Comparison of ENCODE assay signal across 22 mouse cellular contexts in genomic region chr6:59451348-59451747, GRCm38 (mm10). TPM values are rescaled to one million over a fixed set of nuclear protein-coding genes. Genes with fewer than 3 reads are reported as not detected.
DNase-seq lines count a peak whose midpoint lies in the region.
"Had no signal": no experiment of that assay in that cellular context is flagged by ENCODE, and none has a peak within 500 bp of the region (broad histone marks: within the 10 kb centered on the region; RNA-seq: fewer than 3 reads in every experiment).

No protein-coding gene starts in this region.

- no peak overlapping the region for H3K27ac ChIP-seq in heart, embryonic 10.5 days
- H3K27ac ChIP-seq: hindbrain, embryonic 15.5 days; intestine, embryonic 15.5 days; limb, embryonic 10.5 days; liver, embryonic 13.5 days; lung, embryonic 15.5 days; midbrain, embryonic 12.5 days; neural tube, embryonic 12.5 days had no signal

- peak; percentile 4 for DNase-seq in gastrocnemius, adult 18-20 months (ENCODE audit: low spot score)
- no peak for DNase-seq in gastrocnemius, postnatal 10 days
- peak; percentile 8 for DNase-seq in ovary, postnatal 14 days (ENCODE audit: low spot score)
- DNase-seq in ovary, postnatal 10 days (ENCODE audit: low spot score): no peak
- peak; percentile 34 for DNase-seq in fat pad, adult 2 months (ENCODE audit: extremely low read depth, low read depth, low spot score)
- no peak for DNase-seq in right cerebral cortex, postnatal 36 days (ENCODE audit: low spot score in 2 of 2)
- DNase-seq in heart, embryonic 10.5 days (ENCODE audit: low spot score): no peak
- DNase-seq: cerebellum, postnatal 14 days; gastrocnemius, postnatal 36 days; heart, postnatal 36 days; kidney, postnatal 4 days; layer of hippocampus, adult 9-11 months; liver, embryonic 13.5 days; right cerebral cortex, postnatal 14 days; thymus, adult 2 months had no signal

- no peaks in the 10 kb centered on the region for H3K9me3 ChIP-seq in heart, embryonic 10.5 days
- H3K9me3 ChIP-seq: heart, embryonic 12.5 days; hindbrain, embryonic 15.5 days; intestine, embryonic 15.5 days; limb, embryonic 10.5 days; liver, embryonic 13.5 days; lung, embryonic 15.5 days; midbrain, embryonic 12.5 days; neural tube, embryonic 12.5 days had no signal

- 67% methylated on average over 3 of the region's 3 CpGs for WGBS in heart, embryonic 10.5 days

- no peaks in the 10 kb centered on the region for H3K27me3 ChIP-seq in heart, embryonic 10.5 days (ENCODE audit: insufficient read depth, poor library complexity, severe bottlenecking)
- H3K27me3 ChIP-seq: heart, embryonic 12.5 days; hindbrain, embryonic 15.5 days; intestine, embryonic 15.5 days; liver, embryonic 13.5 days; lung, embryonic 15.5 days; midbrain, embryonic 12.5 days; neural tube, embryonic 12.5 days had no signal

- H3K4me3 ChIP-seq in heart, embryonic 10.5 days: no peak overlapping the region
- H3K4me3 ChIP-seq: heart, embryonic 12.5 days; hindbrain, embryonic 15.5 days; intestine, embryonic 15.5 days; limb, embryonic 10.5 days; liver, embryonic 13.5 days; lung, embryonic 15.5 days; midbrain, embryonic 12.5 days; neural tube, embryonic 12.5 days had no signal

- H3K4me1 ChIP-seq in heart, embryonic 10.5 days: no peaks in the 10 kb centered on the region
- H3K4me1 ChIP-seq: heart, embryonic 12.5 days; hindbrain, embryonic 15.5 days; intestine, embryonic 15.5 days; limb, embryonic 10.5 days; liver, embryonic 13.5 days; lung, embryonic 15.5 days; midbrain, embryonic 12.5 days; neural tube, embryonic 12.5 days had no signal

- no peaks in the 10 kb centered on the region for H3K36me3 ChIP-seq in heart, embryonic 10.5 days
- H3K36me3 ChIP-seq: heart, embryonic 12.5 days; hindbrain, embryonic 15.5 days; intestine, embryonic 15.5 days; limb, embryonic 10.5 days; liver, embryonic 13.5 days; lung, embryonic 15.5 days; midbrain, embryonic 12.5 days; neural tube, embryonic 12.5 days had no signal

RNA-seq across cellular contexts. Expression of gene Gprin3, which starts 25.3 kb away (rescaled TPM):
- under 1 TPM; 0.07 to 0.21 TPM for total RNA-seq in gastrocnemius, adult 18-20 months (2021)
- 1 to 10 TPM in 1 of 2 experiments, under 1 TPM in 1; 0.66 to 1.0 TPM for total RNA-seq in gastrocnemius, postnatal 10 days (2021)
- polyA plus RNA-seq in heart, embryonic 10.5 days (2016; fragmentation: Nextera tagmentation; extraction: Ambion mirVana): 1.8 and 4.3 TPM in 2 replicates

Comparison
In these comparisons a context has a peak if more than half of its experiments do, and no peak if none do; other contexts are left out.
1. DNase-seq: peak in gastrocnemius, adult 18-20 months (single experiment), ovary, postnatal 14 days (single experiment) and fat pad, adult 2 months (single experiment); none in gastrocnemius, postnatal 10 days (single experiment), ovary, postnatal 10 days (single experiment), right cerebral cortex, postnatal 36 days (0 of 2) and heart, embryonic 10.5 days (single experiment).